Mouse (Mus musculus): ENCODE measurements at regions not wholly inside any gene's neighbourhood (a gene's known extent, or its start where the extent isn't known, plus 50 kb on each side); places are given as distances from the start of the nearest gene placed in this dataset.
A peak's percentile ranks its signal among the peaks of the same experiment; 100 is the strongest.

GRCm38 (mm10) chr16:24296790-24297189, 96.5 kb upstream of the Lpp start:
- H3K4me1 ChIP-seq: 0 out of 2 replicates have a peak, but pooled peaks cover 3% of the 10 kb centered on the region
- 79% methylated on average over 3 of the region's 3 CpGs for WGBS
- no peak overlapping the region for H3K27ac ChIP-seq
- no peaks in the 10 kb centered on the region for H3K27me3 ChIP-seq (ENCODE audit: poor library complexity, severe bottlenecking)
- no peak for DNase-seq (ENCODE audit: extremely low spot score, low spot score)
- no peaks in the 10 kb centered on the region for H3K36me3 ChIP-seq (replicated peaks)
- no peaks in the 10 kb centered on the region for H3K9me3 ChIP-seq
- no peak overlapping the region for H3K4me3 ChIP-seq

GRCm38 (mm10) chr16:24295626-24296440, 97.5 kb upstream of the Lpp start:
- H3K27me3 ChIP-seq (ENCODE audit: poor library complexity, severe bottlenecking): no peaks in the 10 kb centered on the region
- H3K4me1 ChIP-seq: 0 out of 2 replicates have a peak, but pooled peaks cover 3% of the 10 kb centered on the region
- H3K27ac ChIP-seq: no peak overlapping the region
- no peak overlapping the region for H3K4me3 ChIP-seq
- no peaks in the 10 kb centered on the region for H3K36me3 ChIP-seq (replicated peaks)
- DNase-seq (ENCODE audit: extremely low spot score, low spot score): no peak
- 85% methylated on average over 7 of the region's 7 CpGs for WGBS
- H3K9me3 ChIP-seq: no peaks in the 10 kb centered on the region

- WGBS: 53% methylated on average over 3 of the region's 3 CpGs
- no peak overlapping the region for H3K4me3 ChIP-seq
- DNase-seq (ENCODE audit: extremely low spot score, low spot score): no peak
- H3K4me1 ChIP-seq: peaks cover 15% of the 10 kb centered on the region
- no peaks in the 10 kb centered on the region for H3K27me3 ChIP-seq (ENCODE audit: poor library complexity, severe bottlenecking)
- no peak overlapping the region for H3K27ac ChIP-seq
- no peaks in the 10 kb centered on the region for H3K9me3 ChIP-seq
- no peaks in the 10 kb centered on the region for H3K36me3 ChIP-seq (replicated peaks)
These were observed 109.1 kb upstream of the Lpp start for GRCm38 (mm10) chr16:24284215-24284614.

- peak overlapping the region; percentile 74 for H3K27ac ChIP-seq
- H3K27me3 ChIP-seq (ENCODE audit: poor library complexity, severe bottlenecking): no peaks in the 10 kb centered on the region
- H3K36me3 ChIP-seq (replicated peaks): no peaks in the 10 kb centered on the region
- H3K4me1 ChIP-seq: peaks cover 21% of the 10 kb centered on the region
- no peaks in the 10 kb centered on the region for H3K9me3 ChIP-seq
- no peak overlapping the region for H3K4me3 ChIP-seq
- WGBS: 34% methylated on average over 6 of the region's 6 CpGs
- peak; percentile 27 for DNase-seq (ENCODE audit: extremely low spot score, low spot score)
These were observed 111.1 kb upstream of the Lpp start for GRCm38 (mm10) chr16:24282194-24282683.

- H3K36me3 ChIP-seq (replicated peaks): no peaks in the 10 kb centered on the region
These were observed 111.7 kb upstream of the Lpp start for GRCm38 (mm10) chr16:24281561-24281960.

GRCm38 (mm10) chr16:24277857-24278256, 115.5 kb upstream of the Lpp start:
- Histone ChIP-seq H3K9me3 (no peaks in the 10 kb centered on the region), H3K4me1 (peaks cover 21% of the 10 kb centered on the region), H3K4me3 (no peak overlapping the region), H3K27me3 (ENCODE audit: poor library complexity, severe bottlenecking) (no peaks in the 10 kb centered on the region), H3K36me3 (replicated peaks) (no peaks in the 10 kb centered on the region), H3K27ac (no peak overlapping the region)
- WGBS: 92% methylated on average over 7 of the region's 7 CpGs
- no peak for DNase-seq (ENCODE audit: extremely low spot score, low spot score)

More at GRCm38 (mm10) chr16:24281561-24281960, 111.7 kb upstream of the Lpp start:
- H3K4me3 ChIP-seq: no peak overlapping the region
- no peaks in the 10 kb centered on the region for H3K27me3 ChIP-seq (ENCODE audit: poor library complexity, severe bottlenecking)
- 83% methylated on average over 5 of the region's 5 CpGs for WGBS
- peaks cover 21% of the 10 kb centered on the region for H3K4me1 ChIP-seq
- no peaks in the 10 kb centered on the region for H3K9me3 ChIP-seq
- peak overlapping the region; percentile 74; the same call in 1 of the 2 replicates for H3K27ac ChIP-seq
- no peak for DNase-seq (ENCODE audit: extremely low spot score, low spot score)

GRCm38 (mm10) chr16:24262701-24263100, 130.6 kb upstream of the Lpp start:
- H3K4me1 ChIP-seq: no peaks in the 10 kb centered on the region
- H3K9me3 ChIP-seq: no peaks in the 10 kb centered on the region
- DNase-seq (ENCODE audit: extremely low spot score, low spot score): no peak
- H3K36me3 ChIP-seq (replicated peaks): no peaks in the 10 kb centered on the region
- no peaks in the 10 kb centered on the region for H3K27me3 ChIP-seq (ENCODE audit: poor library complexity, severe bottlenecking)
- WGBS: 93% methylated on average over 6 of the region's 6 CpGs
- H3K4me3 ChIP-seq: no peak overlapping the region
- no peak overlapping the region for H3K27ac ChIP-seq

- no peaks in the 10 kb centered on the region for H3K4me1 ChIP-seq
- DNase-seq (ENCODE audit: extremely low spot score, low spot score): no peak
- H3K4me3 ChIP-seq: no peak overlapping the region
- H3K9me3 ChIP-seq: no peaks in the 10 kb centered on the region
- 93% methylated on average over 3 of the region's 3 CpGs for WGBS
- H3K36me3 ChIP-seq (replicated peaks): no peaks in the 10 kb centered on the region
- no peaks in the 10 kb centered on the region for H3K27me3 ChIP-seq (ENCODE audit: poor library complexity, severe bottlenecking)
- no peak overlapping the region for H3K27ac ChIP-seq
These were observed 133.5 kb upstream of the Lpp start for GRCm38 (mm10) chr16:24259711-24260230.

- no peak for DNase-seq (ENCODE audit: extremely low spot score, low spot score)
- Histone ChIP-seq H3K27ac (no peak overlapping the region), H3K36me3 (replicated peaks) (no peaks in the 10 kb centered on the region), H3K9me3 (no peaks in the 10 kb centered on the region), H3K27me3 (ENCODE audit: poor library complexity, severe bottlenecking) (no peaks in the 10 kb centered on the region), H3K4me3 (no peak overlapping the region), H3K4me1 (no peaks in the 10 kb centered on the region)
- 61% methylated on average over 1 of the region's 1 CpGs for WGBS
These were observed 134.3 kb upstream of the Lpp start for GRCm38 (mm10) chr16:24258991-24259390.

- no peaks in the 10 kb centered on the region for H3K27me3 ChIP-seq (ENCODE audit: poor library complexity, severe bottlenecking)
- WGBS: 87% methylated on average over 10 of the region's 10 CpGs
These were observed 138.3 kb upstream of the Lpp start for GRCm38 (mm10) chr16:24255037-24255436.

GRCm38 (mm10) chr16:24254590-24254989, 138.7 kb upstream of the Lpp start:
- Histone ChIP-seq H3K9me3 (no peaks in the 10 kb centered on the region), H3K36me3 (replicated peaks) (no peaks in the 10 kb centered on the region), H3K4me1 (no peaks in the 10 kb centered on the region), H3K27me3 (ENCODE audit: poor library complexity, severe bottlenecking) (no peaks in the 10 kb centered on the region), H3K27ac (no peak overlapping the region), H3K4me3 (no peak overlapping the region)
- no peak for DNase-seq (ENCODE audit: extremely low spot score, low spot score)

More at GRCm38 (mm10) chr16:24255037-24255436, 138.3 kb upstream of the Lpp start:
- no peak for DNase-seq (ENCODE audit: extremely low spot score, low spot score)
- no peak overlapping the region for H3K4me3 ChIP-seq
- no peak overlapping the region for H3K27ac ChIP-seq
- H3K9me3 ChIP-seq: no peaks in the 10 kb centered on the region
- no peaks in the 10 kb centered on the region for H3K36me3 ChIP-seq (replicated peaks)
- H3K4me1 ChIP-seq: no peaks in the 10 kb centered on the region

GRCm38 (mm10) chr16:24254143-24254542, 139.2 kb upstream of the Lpp start:
- Histone ChIP-seq H3K4me3 (no peak overlapping the region), H3K27ac (no peak overlapping the region), H3K27me3 (ENCODE audit: poor library complexity, severe bottlenecking) (no peaks in the 10 kb centered on the region), H3K4me1 (no peaks in the 10 kb centered on the region), H3K9me3 (no peaks in the 10 kb centered on the region), H3K36me3 (replicated peaks) (no peaks in the 10 kb centered on the region)
- no peak for DNase-seq (ENCODE audit: extremely low spot score, low spot score)
- 86% methylated on average over 4 of the region's 4 CpGs for whole genome bisulfite sequencing

GRCm38 (mm10) chr16:24247291-24247690, 146.0 kb upstream of the Lpp start:
- Histone ChIP-seq H3K4me1 (no peaks in the 10 kb centered on the region), H3K4me3 (no peak overlapping the region), H3K27me3 (ENCODE audit: poor library complexity, severe bottlenecking) (no peaks in the 10 kb centered on the region), H3K27ac (no peak overlapping the region), H3K9me3 (no peaks in the 10 kb centered on the region), H3K36me3 (replicated peaks) (no peaks in the 10 kb centered on the region)
- WGBS: 84% methylated on average over 5 of the region's 5 CpGs
- DNase-seq (ENCODE audit: extremely low spot score, low spot score): no peak

Measured in forebrain, embryonic 10.5 days (tissue).